Mouse (Mus musculus): ENCODE results near the gene Spdye4a. TPM values are rescaled to one million over a fixed set of nuclear protein-coding genes. Genes with fewer than 3 reads are reported as not detected.

The Spdye4a gene
- not detected for total RNA-seq (2018; cell fraction: chromatin; rRNA removed)
- total RNA-seq (2018; cell fraction: cytosol; rRNA removed), result not detected
- not detected for total RNA-seq (2018; cell fraction: nucleus; rRNA removed)
- polyA plus RNA-seq (2018), result not detected in 3 replicates

- H3K4me3 ChIP-seq (ENCODE audit: inconsistent target), result no peak within 1 kb of the TSS
- no peaks in the 10 kb centered on the region for H3K79me2 ChIP-seq (ENCODE audit: inconsistent target)
- H3K36me3 ChIP-seq (ENCODE audit: inconsistent target), result no peaks in the 10 kb centered on the region
- WGBS (ENCODE audit: missing documents), result 80% methylated on average over 3 of the region's 3 CpGs
- H3K27ac ChIP-seq, result no peak within 1 kb of the TSS
These were observed at the start of gene Spdye4a for GRCm38 (mm10) chr5:143226790-143227189. TSS of gene Spdye4a (minus strand) at chr5:143226890.

GRCm38 (mm10) chr5:143275761-143276160 lies 49.1 kb upstream of the Spdye4a start:
- WGBS (ENCODE audit: missing documents), result 76% methylated on average over 5 of the region's 5 CpGs

DNA sequence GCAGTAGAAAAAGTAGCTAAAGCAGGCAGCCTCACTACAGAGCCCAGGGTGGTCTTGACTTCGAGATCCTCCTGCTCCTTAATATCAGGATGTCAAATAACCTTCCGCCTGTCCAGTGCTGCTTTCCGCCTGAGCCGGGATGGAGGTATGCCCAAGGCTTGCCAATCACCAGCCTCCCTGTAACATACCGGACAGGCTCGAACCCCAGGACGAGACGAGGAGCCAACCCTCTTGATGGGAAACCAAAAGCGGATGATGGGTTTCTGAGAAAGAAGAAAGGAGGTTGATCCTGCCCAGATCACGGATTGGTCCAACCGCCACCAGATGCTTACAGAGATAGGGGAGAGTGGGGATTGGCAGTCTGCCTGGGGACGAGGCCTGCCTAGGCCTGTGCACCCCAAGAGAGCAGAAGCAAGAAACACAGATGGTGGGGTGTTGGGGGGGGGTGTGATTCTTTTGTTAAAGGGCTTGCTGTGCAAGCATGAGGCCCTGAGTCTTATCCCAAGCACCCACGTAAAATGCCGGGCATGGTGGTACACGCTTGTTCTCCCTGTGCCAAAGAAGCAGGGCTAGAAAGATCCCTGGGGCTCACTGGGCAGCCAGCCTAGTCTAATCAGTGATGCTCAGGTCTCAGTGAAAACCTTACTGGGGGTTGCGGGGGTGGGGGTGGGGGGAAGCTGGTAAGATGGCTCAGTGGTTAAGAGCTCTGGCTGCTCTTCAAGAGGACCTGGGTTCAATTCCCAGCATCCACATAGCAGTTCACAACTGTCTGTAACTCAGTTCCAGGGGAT lies 46.0 kb upstream of the Spdye4a start:
- H3K36me3 ChIP-seq (ENCODE audit: inconsistent target), result no peaks in the 10 kb centered on the region
- H3K4me3 ChIP-seq (ENCODE audit: inconsistent target), result no peak overlapping the region
- no peaks in the 10 kb centered on the region for H3K79me2 ChIP-seq (ENCODE audit: inconsistent target)
- 52% methylated on average over 16 of the region's 16 CpGs for WGBS (ENCODE audit: missing documents)
- no peak overlapping the region for H3K27ac ChIP-seq

More at GRCm38 (mm10) chr5:143275761-143276160, 49.1 kb upstream of the Spdye4a start:
- H3K4me3 ChIP-seq (ENCODE audit: inconsistent target), result no peak overlapping the region
- no peaks in the 10 kb centered on the region for H3K36me3 ChIP-seq (ENCODE audit: inconsistent target)
- no peak overlapping the region for H3K27ac ChIP-seq
- no peaks in the 10 kb centered on the region for H3K79me2 ChIP-seq (ENCODE audit: inconsistent target)

DNA sequence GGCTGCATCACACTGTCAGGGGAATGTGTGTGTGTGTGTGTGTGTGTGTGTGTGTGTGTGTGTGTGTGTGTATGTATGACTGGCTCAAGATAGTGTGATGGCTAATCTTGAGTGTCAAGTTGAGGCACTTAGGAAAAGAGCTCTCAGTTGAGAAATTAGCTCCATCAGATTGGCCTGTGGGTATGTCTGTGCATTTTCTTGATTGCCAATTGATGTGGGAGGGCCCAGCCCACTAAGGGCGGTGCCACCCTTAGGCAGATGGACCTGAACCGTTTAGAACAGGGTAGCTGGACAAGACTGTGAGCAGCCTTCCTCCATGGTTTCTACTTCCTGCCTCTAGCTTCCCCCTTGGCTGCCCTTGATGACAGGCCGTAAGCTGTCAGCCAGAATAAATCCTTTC lies 45.4 kb upstream of the Spdye4a start:
- H3K79me2 ChIP-seq (ENCODE audit: inconsistent target), result no peaks in the 10 kb centered on the region
- WGBS (ENCODE audit: missing documents), result 8% methylated on average over 3 of the region's 3 CpGs
- no peak overlapping the region for H3K27ac ChIP-seq
- no peaks in the 10 kb centered on the region for H3K36me3 ChIP-seq (ENCODE audit: inconsistent target)
- no peak overlapping the region for H3K4me3 ChIP-seq (ENCODE audit: inconsistent target)

DNA sequence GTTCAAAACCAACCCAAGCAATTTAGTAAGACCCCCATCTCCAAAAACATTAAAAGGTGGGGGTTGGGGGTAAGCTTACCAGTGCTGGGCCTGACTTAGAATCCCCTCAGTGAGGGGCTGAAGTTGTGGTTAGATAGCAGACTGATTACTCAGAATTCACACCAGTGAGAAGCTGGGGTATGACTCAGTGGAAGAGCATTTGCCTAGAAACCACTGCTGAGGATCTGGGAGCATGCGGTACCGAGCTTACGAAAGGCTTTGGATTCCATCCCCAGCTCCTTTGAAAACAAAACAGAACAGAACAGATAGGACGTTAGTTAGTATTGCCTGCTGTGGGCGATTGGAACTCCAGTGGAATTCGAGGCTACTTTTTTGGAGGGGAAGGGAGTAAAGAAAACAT lies 45.0 kb upstream of the Spdye4a start:
- Histone ChIP-seq H3K36me3 (ENCODE audit: inconsistent target) (no peaks in the 10 kb centered on the region), H3K4me3 (ENCODE audit: inconsistent target) (no peak overlapping the region), H3K79me2 (ENCODE audit: inconsistent target) (no peaks in the 10 kb centered on the region), H3K27ac (no peak overlapping the region)
- 93% methylated on average over 6 of the region's 6 CpGs for WGBS (ENCODE audit: missing documents)

- 9% methylated on average over 12 of the region's 12 CpGs for WGBS (ENCODE audit: missing documents)
These were observed 43.4 kb upstream of the Spdye4a start for GRCm38 (mm10) chr5:143270151-143270519.

GRCm38 (mm10) chr5:143269363-143270150 lies 42.9 kb upstream of the Spdye4a start, which contains the start of gene Zfp316:
TSS of gene Zfp316 (minus strand) at chr5:143270022.
- H3K4me3 ChIP-seq (ENCODE audit: inconsistent target), result peak within 1 kb of the TSS; percentile 91
- WGBS (ENCODE audit: missing documents), result 2% methylated on average over 49 of the region's 79 CpGs
- no peaks in the 10 kb centered on the region for H3K36me3 ChIP-seq (ENCODE audit: inconsistent target)
- H3K79me2 ChIP-seq (ENCODE audit: inconsistent target), result no peaks in the 10 kb centered on the region
- H3K27ac ChIP-seq, result peak within 1 kb of the TSS; percentile 49

More at GRCm38 (mm10) chr5:143270151-143270519, 43.4 kb upstream of the Spdye4a start:
- Histone ChIP-seq H3K79me2 (ENCODE audit: inconsistent target) (no peaks in the 10 kb centered on the region), H3K27ac (peak overlapping the region; percentile 49), H3K4me3 (ENCODE audit: inconsistent target) (peak overlapping the region; percentile 91), H3K36me3 (ENCODE audit: inconsistent target) (no peaks in the 10 kb centered on the region)

DNA sequence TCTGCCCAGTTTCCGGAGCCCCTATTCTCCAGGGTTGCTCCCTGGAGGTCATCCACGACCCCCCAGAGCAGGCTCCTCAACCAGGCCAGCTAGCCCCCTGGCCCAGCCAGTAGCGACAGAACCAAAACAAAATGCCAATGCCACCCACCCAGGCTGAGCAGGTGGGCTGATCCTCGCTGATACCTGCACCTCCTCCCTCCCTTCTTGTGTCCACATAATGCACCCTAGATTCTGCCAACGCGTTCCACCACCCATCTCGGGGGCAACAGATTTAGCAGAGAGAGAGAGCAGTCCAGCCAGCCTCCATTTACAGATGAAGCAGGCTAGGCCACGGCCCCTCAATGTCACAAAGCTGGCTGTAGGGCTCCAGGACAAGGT lies 42.3 kb upstream of the Spdye4a start:
- Histone ChIP-seq H3K36me3 (ENCODE audit: inconsistent target) (no peaks in the 10 kb centered on the region), H3K4me3 (ENCODE audit: inconsistent target) (peak overlapping the region; percentile 35), H3K79me2 (ENCODE audit: inconsistent target) (no peaks in the 10 kb centered on the region), H3K27ac (no peak overlapping the region)
- WGBS (ENCODE audit: missing documents), result 45% methylated on average over 8 of the region's 8 CpGs

GRCm38 (mm10) chr5:143266794-143267193 lies 40.1 kb upstream of the Spdye4a start:
- Histone ChIP-seq H3K27ac (no peak overlapping the region), H3K79me2 (ENCODE audit: inconsistent target) (no peaks in the 10 kb centered on the region), H3K4me3 (ENCODE audit: inconsistent target) (no peak overlapping the region), H3K36me3 (ENCODE audit: inconsistent target) (peaks cover 13% of the 10 kb centered on the region; the same call in 1 of the 2 replicates)
- 92% methylated on average over 6 of the region's 6 CpGs for WGBS (ENCODE audit: missing documents)

GRCm38 (mm10) chr5:143265409-143265808 lies 38.7 kb upstream of the Spdye4a start:
- Histone ChIP-seq H3K27ac (no peak overlapping the region), H3K4me3 (ENCODE audit: inconsistent target) (no peak overlapping the region), H3K79me2 (ENCODE audit: inconsistent target) (no peaks in the 10 kb centered on the region), H3K36me3 (ENCODE audit: inconsistent target) (peaks cover 13% of the 10 kb centered on the region; the same call in 1 of the 2 replicates)
- 77% methylated on average over 1 of the region's 1 CpGs for WGBS (ENCODE audit: missing documents)

DNA sequence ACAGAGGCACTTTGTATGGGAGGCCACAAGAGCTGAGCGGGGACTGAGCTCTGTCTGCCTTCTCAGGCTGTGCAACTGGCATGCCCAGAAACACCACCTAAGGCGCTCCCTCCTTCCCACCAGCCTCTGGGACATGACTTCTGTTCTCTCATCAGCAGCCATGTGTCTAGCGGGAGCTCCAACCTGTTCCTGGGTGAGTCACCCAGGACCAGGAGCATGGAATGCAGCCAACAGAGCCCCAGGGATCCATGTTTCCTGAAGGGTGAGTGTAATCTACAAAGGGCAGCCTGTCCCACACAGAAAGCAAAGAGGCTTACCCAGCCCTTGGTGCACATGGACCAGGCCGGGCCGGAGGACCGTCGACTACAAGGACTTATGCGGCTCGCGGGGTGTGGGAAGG lies 38.0 kb upstream of the Spdye4a start:
- no peaks in the 10 kb centered on the region for H3K79me2 ChIP-seq (ENCODE audit: inconsistent target)
- H3K4me3 ChIP-seq (ENCODE audit: inconsistent target), result no peak overlapping the region
- peaks cover 13% of the 10 kb centered on the region; the same call in 1 of the 2 replicates for H3K36me3 ChIP-seq (ENCODE audit: inconsistent target)
- 96% methylated on average over 10 of the region's 10 CpGs for WGBS (ENCODE audit: missing documents)
- H3K27ac ChIP-seq, result no peak overlapping the region

DNA sequence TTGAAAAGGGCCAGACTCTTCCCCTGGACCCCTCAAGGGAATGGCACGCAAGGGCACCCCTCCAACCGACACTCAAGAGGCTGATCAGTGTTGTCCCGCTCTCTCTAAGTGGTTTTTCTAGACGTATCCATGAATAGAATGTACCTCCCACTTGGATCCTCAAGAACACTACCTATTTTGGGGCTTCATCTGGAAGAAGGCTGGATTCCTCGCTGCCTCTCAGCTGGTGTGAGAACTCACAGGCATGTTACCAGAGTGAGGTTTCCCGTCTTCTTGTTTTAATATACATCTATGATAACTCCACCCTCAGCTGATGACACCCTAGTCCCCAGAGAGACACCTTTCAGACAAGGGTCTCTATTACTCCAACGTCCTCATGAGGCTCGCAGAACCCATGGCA lies 34.9 kb upstream of the Spdye4a start:
- WGBS (ENCODE audit: missing documents), result 96% methylated on average over 8 of the region's 8 CpGs
- Histone ChIP-seq H3K36me3 (ENCODE audit: inconsistent target) (peaks cover 13% of the 10 kb centered on the region; the same call in 1 of the 2 replicates), H3K27ac (no peak overlapping the region), H3K4me3 (ENCODE audit: inconsistent target) (no peak overlapping the region), H3K79me2 (ENCODE audit: inconsistent target) (no peaks in the 10 kb centered on the region)

DNA sequence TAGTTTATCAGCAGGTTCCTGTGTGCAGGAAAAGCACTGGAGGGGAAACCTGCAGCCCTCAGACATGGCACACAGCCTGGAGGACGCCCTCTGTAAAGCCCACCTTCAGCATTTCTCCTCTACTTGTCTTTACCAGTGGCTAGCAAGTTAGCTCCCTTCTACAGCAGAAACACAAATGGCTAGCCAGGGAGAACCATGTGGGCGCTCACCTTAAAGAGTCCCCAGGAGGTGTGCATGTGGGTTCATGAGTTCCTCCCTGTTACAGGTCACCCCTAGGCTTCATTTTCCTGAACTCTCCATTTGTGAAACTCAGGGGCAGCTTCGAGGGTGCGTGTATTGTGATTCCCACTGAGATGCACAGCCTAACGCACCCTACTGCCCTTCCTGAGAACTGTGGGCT lies 29.1 kb upstream of the Spdye4a start:
- WGBS (ENCODE audit: missing documents), result 95% methylated on average over 5 of the region's 5 CpGs
- Histone ChIP-seq H3K4me3 (ENCODE audit: inconsistent target) (no peak overlapping the region), H3K79me2 (ENCODE audit: inconsistent target) (no peaks in the 10 kb centered on the region), H3K27ac (no peak overlapping the region), H3K36me3 (ENCODE audit: inconsistent target) (no peaks in the 10 kb centered on the region)

DNA sequence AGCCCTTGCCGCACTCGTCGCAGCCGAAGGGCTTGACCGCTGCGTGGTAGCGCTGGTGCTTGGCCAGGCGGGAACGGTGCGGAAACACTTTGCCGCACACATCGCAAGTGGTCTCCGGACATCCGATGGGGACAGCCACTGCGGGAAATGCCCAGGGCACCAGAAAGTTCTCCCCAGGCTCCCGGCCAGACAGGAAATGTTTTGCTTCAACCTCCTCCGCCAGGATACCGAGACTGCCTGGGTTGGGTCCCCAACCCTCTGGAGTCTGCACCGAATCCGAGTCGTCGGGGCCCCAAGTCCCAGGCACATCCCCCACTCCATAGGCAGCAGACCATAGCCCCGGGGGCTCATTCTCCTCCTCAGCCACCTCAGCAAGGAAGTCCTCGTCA lies 28.4 kb upstream of the Spdye4a start:
- Histone ChIP-seq H3K27ac (no peak overlapping the region), H3K36me3 (ENCODE audit: inconsistent target) (no peaks in the 10 kb centered on the region), H3K79me2 (ENCODE audit: inconsistent target) (no peaks in the 10 kb centered on the region), H3K4me3 (ENCODE audit: inconsistent target) (no peak overlapping the region)
- 67% methylated on average over 23 of the region's 24 CpGs for WGBS (ENCODE audit: missing documents)

All from macrophage (primary cell).